Mouse (Mus musculus) thymus, postnatal 14 days (tissue): ENCODE measurements at regions not wholly inside any gene's neighbourhood (a gene's known extent, or its start where the extent isn't known, plus 50 kb on each side); places are given as distances from the start of the nearest gene placed in this dataset.
"Not testable (repeated sequence)": the region's sequence is repeated elsewhere in the genome, so short reads cannot be mapped to it uniquely, and the experiment has no call there.

Experiments
- DNase-seq: peaks from one replicate; pipeline ENCODE4 v3.0.0; 2021

DNA sequence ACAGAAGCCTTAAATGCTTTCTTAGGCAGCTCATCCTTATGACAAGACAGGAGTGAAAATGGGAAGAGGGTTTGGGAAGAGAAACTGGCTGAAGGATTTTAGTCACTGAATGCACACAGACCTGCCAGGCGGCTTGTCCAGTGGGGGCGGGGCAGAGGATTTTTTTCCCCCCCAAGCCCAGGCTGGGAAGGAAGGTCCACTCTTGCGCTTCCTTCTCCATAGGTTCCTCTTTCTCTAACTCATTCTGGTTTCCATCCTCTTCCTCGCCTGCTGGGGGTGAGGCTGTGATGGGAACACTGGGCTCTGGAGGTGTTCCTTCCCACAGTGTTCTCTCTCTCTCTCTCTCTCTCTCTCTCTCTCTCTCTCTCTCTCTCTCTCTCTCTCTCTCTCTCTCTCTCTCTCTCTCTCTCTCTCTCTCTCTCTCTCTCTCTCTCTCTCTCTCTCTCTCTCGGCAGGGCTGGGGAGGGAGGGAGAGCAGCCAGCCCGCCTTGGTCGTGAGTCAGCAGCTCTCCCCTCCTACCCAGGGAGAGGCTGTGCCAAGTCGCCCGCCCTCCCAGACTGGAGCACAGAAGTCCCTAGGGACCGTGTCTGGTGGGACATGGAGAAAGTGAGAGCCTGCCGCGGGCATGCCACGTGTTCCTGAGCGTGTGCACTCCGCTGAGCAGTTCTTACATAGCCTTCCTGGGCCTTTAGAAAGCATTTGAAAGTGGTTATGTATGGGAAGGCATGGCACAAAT, 150.0 kb downstream of the Kcnrg start:
- no peak for DNase-seq

DNA sequence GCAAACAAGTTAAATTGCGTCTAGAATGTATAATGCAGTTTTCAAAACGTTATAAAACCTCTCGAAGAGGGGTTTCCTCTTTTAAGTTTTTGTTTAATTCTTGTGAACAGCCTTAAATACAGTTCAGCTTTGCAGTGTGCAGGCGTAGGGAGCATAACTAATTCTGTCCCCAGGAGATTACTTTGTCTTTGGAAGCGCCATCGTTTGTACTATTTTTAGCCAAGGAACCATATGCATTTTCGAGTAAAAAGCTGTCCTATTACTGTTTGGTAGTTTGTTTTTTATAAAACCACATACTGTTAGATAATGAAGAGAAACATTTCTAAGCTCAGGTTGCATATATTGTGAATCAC, 150.5 kb downstream of the Kcnrg start:
- DNase-seq, result no peak

DNA sequence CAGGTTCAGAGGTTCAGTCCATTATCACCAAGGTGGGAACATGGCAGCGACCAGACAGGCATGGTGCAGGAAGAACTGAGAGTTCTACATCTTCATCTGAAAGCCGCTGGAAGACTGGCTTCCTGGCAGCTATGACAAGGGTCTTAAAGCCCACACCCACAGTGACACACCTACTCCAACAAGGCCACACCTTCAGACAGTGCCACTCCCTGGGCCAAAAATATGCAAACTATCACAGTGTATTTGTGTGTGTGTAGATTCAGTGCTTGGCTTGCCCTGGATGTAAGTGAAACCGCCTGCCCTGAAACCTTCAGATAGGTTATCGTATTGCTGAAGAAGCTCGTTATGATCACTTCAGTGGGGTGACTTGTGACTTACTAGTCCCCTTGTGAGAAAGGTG, 151.3 kb downstream of the Kcnrg start:
- DNase-seq, result no peak

DNA sequence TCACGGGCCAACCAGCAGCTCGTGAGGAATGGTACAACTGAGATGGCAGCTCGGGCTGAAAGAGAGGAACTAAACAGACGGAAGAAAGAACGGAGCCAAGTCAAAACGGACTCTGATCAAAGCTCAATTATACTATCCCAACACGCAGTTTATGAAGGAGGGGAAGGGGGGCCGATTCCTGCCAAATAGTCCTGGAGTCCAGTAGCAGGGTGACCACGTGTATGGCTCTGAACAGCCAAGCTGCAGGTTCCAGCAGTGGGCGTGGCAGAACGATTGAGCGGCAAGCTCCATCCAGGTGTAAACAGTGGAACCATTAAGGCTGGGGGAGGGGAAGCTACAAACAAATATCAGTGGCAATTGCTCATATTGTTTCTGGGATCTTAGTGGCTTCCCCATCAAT, 152.9 kb downstream of the Kcnrg start:
- DNase-seq, result not testable (repeated sequence)

DNA sequence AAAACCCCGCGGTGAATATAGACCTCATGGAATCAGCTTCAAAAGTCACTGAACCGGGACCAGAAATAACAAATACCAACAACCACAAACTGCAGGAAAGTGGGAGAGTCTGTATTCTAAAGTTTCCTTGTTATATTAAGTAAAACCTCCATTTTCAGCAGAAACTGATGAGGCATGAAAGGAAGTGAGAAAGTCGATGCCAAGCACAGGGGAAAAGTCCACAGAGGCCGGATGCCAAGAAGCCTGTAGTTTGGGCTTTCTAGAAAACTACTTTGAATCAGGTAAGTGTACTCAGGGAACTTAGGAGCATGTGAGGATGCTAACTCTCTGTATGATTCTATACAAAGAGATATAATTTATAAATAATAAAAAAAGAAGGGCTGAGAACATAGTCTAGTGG, 154.8 kb downstream of the Kcnrg start:
- no peak for DNase-seq

DNA sequence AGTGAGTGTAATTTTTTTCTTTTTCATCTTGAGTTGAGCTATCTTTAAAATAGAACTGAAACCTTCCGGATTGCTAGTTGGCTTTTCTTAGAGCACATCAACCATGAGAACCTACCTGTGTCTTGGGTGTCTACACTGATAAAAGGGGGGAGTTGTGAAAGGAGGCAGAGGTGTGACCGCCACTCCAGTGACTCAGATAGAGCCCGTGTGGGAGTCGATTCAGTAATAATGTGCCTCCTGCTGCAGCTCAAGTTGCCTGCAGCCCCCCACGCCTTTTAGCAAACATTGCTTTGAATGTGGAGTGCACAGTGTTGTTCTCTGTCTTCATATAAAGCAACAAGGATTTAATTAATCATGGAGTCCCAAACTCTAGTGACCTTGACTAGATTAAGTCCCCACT, 162.6 kb downstream of the Kcnrg start:
- no peak for DNase-seq

DNA sequence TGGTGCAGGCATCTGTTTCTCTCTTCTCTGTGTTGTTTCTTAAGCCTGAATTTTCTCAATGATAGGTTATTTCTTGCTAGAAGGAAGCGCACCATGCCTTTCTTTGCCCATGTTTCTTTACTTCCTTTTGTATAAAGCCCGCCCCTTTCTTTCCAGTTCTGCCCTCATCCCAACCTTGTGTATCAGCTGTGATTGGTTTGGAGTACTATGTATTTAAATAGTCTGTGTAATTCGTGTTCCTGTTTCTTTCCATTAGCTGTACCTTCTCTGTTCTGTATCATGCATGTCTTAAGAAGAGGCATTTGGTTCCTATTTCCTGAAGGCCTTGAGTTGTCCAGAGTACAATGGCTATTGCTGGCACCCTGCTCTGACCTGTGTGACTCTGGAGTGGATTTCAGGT, 166.9 kb downstream of the Kcnrg start:
- DNase-seq, result no peak

DNA sequence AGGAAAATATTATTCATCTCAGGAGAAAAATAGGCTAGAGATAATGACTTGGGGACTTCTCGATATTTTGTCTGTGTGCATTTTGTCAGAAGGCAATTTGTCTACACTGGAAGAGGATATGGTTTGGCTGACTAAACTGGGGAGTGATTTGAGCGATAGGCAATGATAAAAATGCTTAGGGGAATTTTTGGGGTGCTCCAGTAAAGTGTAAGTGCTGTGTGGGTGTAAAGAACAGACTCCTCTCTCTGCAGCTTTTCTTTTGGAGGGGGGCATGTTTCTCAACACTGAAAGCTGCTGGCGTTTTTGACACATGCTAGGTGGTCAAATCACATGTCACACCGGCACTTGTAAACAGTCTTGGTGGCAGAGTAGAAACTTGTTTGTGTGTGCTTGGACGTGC, 171.4 kb downstream of the Kcnrg start:
- no peak for DNase-seq

DNA sequence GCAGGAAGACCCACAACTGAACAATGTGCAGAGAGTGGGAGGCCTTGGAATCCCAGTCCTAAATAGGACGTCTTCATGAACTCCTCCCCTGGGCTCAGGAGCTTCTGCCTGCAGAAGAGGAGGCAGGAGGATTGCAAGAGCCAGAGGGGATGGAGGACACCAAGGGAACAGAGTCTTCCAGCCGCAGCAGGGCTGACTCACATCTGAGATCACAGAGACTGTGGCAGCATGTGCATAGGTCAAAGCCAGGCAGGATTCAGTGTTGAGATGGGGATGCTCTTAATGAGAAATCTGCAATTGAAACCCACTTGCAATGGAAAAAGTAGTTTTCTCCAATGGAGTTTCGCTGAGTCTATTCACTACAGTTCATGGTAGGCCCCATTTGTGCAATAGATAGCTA, 175.9 kb downstream of the Kcnrg start:
- no peak for DNase-seq

DNA sequence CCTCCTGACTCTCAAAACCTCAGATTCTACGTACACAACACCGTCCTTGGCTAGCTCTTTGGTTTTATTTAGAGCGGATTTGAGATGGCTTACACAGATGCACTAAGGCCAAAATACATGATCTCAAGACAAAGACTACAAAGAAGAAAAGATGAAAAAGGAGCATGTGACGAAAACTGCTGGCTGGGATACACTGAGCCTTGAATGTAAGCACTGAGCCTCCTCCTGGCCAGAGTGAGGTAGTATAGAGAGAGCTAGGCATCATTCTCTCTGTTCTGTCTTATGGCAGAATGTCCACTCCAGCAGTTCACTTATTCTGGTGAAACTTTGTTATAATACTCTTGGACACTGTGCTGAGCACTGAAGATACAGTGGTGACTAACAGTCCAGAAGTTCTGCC, 177.4 kb downstream of the Kcnrg start:
- DNase-seq, result no peak

DNA sequence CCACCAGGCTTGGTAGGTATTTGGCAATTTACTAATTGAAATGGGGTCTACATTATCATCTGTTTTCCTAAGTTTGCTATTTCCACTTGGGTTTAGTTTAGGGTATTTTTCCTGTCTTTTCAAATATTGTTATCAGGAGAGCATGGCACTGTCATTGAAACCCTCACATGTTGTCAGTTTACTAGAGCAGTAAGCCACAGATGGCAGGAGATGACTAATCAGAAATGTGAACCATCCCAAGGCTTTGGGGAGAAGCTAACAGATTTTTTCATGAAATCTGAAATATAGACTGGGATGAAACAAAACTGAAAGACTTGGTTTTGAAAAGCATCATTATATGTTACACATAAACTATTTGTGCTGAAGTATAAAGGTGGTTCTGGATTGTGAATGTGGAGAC, 178.8 kb downstream of the Kcnrg start:
- no peak for DNase-seq

DNA sequence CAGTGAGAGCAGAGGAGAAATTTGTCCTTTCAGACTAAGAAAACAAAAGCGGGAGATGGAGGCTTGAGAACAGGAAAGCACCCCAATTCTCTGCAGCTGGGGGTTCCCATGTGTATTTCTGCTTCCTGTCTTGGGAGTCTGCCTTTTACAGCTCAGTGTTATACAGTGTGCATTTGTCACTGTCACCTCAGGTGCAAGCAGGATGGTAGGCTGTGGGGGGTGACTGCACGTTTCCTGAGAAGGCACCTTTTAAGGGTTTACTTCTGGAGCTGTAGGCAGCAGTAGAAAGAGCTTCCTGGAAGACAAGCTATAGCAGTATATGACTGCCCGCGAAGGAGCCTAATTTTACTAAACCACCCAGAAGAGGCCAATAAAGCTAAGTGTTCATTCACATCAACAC, 180.5 kb downstream of the Kcnrg start:
- DNase-seq, result peak; percentile 66

DNA sequence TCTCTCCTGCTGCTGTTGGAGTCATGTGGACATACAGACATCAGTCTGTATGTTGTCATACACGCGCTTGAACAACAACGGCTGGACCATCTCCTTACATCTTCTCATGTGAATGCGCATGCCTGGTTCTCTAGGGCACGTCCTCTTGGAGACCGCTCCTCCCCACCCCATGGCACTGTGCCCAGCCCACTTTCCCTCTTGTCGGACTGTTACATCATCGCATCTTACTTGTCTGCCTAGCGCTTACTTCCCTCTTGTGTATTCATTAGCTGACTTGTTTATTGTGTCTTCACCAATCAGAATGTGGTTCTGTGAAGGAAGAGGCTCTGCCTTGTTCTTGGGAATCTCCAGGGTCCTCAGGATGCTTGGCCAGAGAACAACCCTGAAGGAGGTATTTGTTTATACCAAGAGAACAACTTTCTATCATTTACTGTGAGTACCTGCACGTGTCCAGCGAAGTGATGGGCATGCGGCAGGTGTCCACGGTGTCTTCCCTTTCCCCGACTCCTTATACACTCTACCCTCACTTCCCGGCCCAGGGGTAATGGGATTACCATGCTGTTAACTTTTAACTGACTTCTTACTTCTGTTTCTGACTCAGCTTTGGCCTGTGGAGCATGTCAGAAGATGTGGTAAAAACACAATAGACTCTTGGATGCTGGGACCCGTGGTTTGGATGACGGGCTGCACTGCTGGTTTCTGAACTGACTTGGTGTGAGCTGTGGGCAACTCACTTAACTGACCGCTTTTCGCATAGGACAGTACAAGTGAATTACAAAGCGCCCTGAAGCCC, 181.9 kb downstream of the Kcnrg start:
- no peak for DNase-seq

DNA sequence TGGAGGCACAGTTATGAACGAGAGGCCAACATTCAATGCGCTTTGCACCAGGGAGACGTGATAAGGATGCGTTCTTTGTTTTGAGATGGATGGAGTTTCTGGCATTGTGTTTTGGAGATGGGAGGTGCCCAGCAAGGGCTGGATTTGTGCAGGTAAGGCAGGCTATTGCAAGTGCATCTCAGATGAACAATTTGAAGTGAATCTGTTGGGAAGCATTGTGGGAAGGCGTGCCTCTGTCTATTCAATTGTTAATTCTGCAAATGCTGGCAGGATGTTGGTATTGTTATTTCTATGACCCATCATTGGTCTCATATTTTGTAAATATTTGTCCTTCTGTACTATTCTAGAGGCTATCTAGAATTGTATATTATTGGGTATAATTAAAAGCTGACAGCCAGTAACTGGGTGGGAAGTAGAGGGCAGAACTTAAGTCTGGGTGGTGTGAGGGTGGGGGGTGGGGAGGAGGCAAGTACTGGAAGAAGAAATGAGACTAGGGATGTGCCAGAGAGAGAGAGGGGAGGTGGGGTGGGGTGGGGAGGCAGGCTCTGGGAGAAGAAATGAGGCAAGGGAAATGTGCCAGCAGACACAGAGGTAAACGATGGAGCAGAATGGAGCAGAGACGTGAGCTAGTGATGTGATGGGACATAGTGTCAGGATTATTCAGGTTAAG, 188.9 kb downstream of the Kcnrg start:
- no peak for DNase-seq

DNA sequence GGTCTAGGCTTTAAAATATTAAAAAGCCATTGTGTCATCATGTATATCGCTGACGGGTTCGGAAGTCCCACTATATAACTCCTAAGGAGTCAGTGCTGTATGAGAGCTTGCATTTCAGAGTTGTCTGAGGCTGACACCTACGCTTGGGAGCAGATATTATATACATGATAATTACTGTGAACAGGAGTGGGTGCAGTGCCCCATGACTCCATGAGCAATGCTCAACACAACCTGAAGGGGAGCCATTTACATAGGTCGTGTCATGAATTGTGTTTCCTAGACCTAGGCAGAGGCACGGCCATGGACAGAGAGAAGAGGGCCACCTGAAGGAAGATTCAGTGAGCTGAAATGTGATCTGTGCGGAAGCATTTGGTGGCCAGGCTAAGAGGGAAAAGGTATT, 189.4 kb downstream of the Kcnrg start:
- DNase-seq, result no peak

DNA sequence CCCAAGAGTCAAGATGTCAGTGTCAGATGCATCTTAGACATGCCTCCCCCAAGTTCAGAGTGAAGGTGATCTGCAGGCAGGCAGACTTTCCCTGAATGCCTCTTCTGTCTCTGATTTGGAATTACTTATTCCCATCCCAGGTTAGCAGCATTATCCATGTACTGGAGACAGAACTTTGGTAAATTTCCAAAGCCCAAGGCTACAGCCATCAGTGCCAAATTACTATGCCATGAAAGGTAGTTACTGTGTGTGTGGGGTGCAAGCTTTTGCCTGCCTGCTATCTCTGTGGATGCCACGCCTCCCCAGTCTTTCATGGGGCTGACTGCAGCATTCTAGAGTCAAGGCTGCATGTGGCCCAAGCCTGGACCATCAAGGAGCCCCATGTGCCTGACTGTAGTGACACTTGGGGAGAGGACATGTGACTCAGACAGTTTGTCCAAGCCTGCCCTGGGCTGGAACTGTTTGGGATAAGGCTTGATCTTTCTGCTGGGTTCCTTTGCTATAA, 196.2 kb downstream of the Kcnrg start:
- DNase-seq, result no peak

DNA sequence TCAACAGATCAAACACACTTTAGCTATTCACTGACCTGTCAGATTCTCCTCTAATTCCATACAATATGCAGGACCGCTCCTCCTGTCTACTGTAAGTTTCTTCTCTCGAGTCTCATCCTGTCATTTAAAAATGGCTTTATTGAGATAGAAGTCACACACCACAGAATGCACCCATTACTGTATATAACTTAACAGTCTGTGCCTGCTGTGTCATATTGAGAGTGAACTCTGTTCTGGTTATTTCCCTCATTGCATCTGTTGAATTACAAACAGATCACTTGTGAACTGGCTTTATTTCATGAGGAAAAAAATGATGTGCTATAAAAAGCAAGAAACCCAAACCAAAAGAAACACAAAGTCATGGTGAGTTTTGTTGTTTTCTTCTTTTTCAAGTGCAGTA, 198.2 kb downstream of the Kcnrg start:
- no peak for DNase-seq

DNA sequence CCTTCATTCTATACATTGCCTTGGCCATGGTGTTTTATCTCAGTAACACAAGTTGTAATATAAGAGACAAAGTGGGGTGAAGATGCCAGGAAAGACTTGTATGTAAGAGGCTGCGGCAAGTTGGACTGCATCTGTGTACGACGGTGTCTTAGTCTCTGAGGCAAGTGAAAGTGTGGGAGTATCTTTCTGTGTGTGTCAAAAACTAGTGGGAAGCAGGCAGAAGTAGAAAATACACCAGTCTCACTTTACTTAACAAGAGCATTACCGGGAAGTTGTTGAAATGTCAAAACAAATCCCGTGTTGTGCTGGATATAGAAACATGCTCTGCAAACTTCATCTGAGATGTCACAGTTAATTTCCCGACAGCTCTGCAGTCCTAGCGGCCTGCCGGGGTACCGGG, 200.9 kb downstream of the Kcnrg start:
- no peak for DNase-seq

DNA sequence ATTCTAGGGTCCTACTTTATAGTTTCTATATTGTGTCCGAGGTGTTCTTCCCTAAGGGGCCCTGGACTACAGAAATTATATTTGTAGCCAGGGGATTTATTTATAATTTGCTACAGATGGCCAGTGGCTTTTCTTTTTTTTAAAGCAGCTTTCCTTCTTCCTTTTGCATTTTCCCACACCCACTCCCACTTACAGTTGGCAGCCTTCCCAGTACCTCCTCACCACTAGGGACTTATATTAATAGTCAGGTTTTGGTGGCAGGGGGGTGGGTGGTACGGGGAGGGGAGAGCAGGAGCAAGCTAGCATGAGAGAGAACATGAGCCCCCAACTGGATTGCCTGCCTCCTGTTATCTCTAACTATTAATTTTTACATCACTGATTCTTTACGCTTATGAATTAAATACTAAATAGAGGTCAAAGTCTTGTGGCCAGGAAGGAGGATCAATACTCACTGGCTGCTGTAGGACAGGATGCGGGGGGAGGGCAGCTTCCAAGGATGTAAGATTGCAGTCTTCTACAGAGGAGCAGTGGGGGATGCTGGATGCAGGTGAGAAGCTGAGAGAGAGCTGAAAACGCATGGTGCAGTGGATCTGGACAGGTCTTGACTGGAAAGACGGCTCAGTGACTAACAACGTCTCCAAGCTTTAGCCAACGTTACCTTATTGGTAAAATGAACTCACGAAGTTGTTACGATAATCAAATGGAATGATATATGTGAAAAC, 202.6 kb downstream of the Kcnrg start:
- DNase-seq, result no peak

DNA sequence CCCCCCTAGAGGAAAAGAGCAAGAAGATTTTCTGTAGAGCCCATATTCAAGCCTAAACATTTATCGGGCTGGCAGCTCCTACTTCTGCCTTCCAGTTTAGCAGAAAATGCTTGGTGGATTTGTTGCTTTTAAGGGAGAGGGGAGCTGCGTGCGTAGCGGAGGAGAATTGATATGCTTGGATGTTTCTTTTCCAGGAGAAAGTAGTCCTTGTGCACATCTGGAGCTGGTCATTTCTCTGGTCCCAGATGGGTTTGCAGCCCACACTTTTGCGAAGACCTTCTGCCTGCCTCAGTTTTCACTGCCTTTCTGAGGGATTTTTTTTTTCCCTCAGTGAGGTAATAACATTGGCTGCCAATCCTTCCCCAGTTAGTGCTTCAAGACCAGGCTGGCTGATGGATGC, 203.6 kb downstream of the Kcnrg start:
- no peak for DNase-seq

DNA sequence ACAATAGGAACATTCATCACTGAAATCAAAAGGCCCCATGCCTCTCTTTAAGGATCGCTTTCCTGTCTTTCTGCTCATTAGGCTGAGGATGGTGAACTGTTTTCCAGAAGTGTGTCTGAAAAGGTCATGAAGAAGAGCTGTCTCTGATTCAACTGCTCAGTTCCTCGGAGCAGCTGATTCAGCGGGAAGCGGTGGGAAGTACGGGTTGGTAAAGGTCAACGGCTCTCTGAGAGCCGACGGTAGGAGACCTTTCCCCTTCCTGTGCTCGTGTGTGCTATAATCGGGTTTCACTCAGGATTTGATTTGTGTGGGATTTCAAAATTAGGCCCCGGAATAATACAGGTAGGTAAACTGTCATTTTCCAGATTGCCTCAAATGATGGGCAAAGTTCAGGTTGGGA, 210.5 kb downstream of the Kcnrg start:
- no peak for DNase-seq

DNA sequence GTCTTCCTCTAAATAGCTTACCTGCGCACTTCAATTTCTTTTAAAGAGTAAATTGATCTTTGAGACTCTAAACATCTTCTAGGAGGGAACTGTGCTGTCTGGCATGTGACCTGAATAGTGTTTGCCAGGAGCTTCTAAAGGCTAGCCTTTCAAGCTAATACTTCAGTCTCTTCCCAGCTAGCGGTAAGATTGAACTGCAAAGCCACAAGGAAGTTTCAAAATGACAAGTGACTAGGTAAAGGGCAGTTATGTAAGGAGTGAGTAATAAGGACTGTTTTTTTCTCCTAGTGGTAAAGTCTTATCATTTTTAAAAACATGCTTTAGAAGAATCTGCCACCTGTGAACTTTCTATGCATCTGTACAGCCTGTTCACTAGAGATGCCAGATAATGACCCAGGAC, 211.1 kb downstream of the Kcnrg start:
- no peak for DNase-seq

DNA sequence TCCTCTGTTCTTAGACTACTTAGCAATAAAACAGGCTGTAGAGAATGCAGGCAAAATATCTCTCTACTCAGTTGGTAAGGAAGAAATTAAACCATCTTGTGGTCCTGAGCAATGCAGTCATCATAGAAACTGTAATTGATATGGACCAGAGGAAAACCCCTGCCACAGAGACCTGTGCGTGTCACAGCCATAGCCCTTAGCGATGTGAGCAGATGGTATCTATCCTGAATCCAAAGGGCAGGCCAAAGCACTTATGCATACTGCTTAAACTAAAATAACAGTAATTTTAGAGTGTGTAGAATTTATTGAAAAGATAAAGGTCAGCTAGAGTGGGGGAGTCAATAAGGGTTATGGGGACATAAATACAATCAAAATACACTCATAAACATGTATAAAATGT, 212.0 kb downstream of the Kcnrg start:
- no peak for DNase-seq
